Mouse (Mus musculus) heart, adult 2 months (tissue): Measurements from ENCODE around the gene Patl1. TPM values are rescaled to one million over a fixed set of nuclear protein-coding genes. Genes with fewer than 3 reads are reported as not detected.

Source experiments
- DNase-seq, 2 experiments: peaks; one replicate each; pipeline ENCODE4 v3.0.0; 2021
- H3K27ac ChIP-seq: fragments of 200-600 bp; 2 replicates; pipeline ENCODE4 v1.8.1; 2022
- H3K27me3 ChIP-seq: fragments of 200-500 bp; 2 replicates; pipeline ENCODE4 v1.6.1; 2012; ENCODE audit warnings: mild to moderate bottlenecking, low read length, inconsistent platforms, mixed read lengths; ENCODE audit not compliant: control insufficient read depth, insufficient read depth
- H3K36me3 ChIP-seq: fragments of 200-500 bp; 2 replicates; pipeline ENCODE4 v1.6.1; 2012; ENCODE audit warnings: low read length, inconsistent platforms; ENCODE audit not compliant: control insufficient read depth, insufficient read depth
- H3K4me1 ChIP-seq: fragments of 200-500 bp; 2 replicates; pipeline ENCODE4 v1.6.1; 2011; ENCODE audit warnings: low read length; ENCODE audit not compliant: control insufficient read depth, insufficient read depth
- H3K4me3 ChIP-seq: fragments of 200-600 bp; 2 replicates; pipeline ENCODE4 v1.8.1; 2022
- H3K79me2 ChIP-seq: fragments of 200-500 bp; replicated peaks from 2 replicates; pipeline ENCODE4 v1.6.1; 2012; ENCODE audit warnings: mild to moderate bottlenecking, inconsistent platforms, low read length, moderate library complexity, mixed read lengths; ENCODE audit not compliant: control insufficient read depth, insufficient read depth
- H3K9ac ChIP-seq: fragments of 200-500 bp; 2 replicates; pipeline ENCODE4 v1.6.1; 2012; ENCODE audit warnings: low read depth, mild to moderate bottlenecking, control low read depth, inconsistent platforms, low read length, mixed read lengths
- CTCF ChIP-seq: fragments of 200-600 bp; IDR thresholded peaks from 2 replicates; pipeline ENCODE4 v1.8.1; 2022; ENCODE audit warnings: antibody characterized with exemption, mild to moderate bottlenecking, moderate library complexity
- EP300 ChIP-seq: fragments of 200-500 bp; IDR thresholded peaks from 2 replicates; pipeline ENCODE4 v1.6.1; 2011; ENCODE audit warnings: low read depth, low read length, control low read depth; ENCODE audit not compliant: insufficient read depth
- POLR2A ChIP-seq: fragments of 200-500 bp; IDR thresholded peaks from 2 replicates; pipeline ENCODE4 v1.6.1; 2011; ENCODE audit warnings: mild to moderate bottlenecking, low read depth, low read length, control low read depth; ENCODE audit not compliant: insufficient read depth
- WGBS: fragments of 180-500 bp; shearing (Covaris S2); methylation state at CpG from one replicate; pipeline ENCODE4 v1.1.7; 2018; 5-methylcytosine and 5-hydroxymethylcytosine counted together
- intact Hi-C: fragments of 180-260 bp; cut with DNase I; formaldehyde crosslinking; loops from one replicate; pipeline ENCODE4 v1.15.1; 2025
- microRNA-seq, 2 experiments: library from miRNA; unstranded; fragments of <30 nt; microRNA quantifications; one replicate each; pipeline ENCODE4 v1.2.0; 2021
- polyA plus RNA-seq: library from polyadenylated mRNA; depleted of rRNA; stranded (reverse); fragments of >200 nt; gene quantifications from 2 replicates; pipeline ENCODE4 v1.2.3, GENCODE M21; 2012; rRNA removed
- total RNA-seq, 2 experiments: library from RNA; stranded (reverse); gene quantifications; 2 replicates each; pipeline ENCODE4 v1.2.3; 2021

Patl1 gene
- total and polyA plus RNA-seq, 3 experiments: 19.3 to 32.7 (median 28.6) TPM

DNA sequence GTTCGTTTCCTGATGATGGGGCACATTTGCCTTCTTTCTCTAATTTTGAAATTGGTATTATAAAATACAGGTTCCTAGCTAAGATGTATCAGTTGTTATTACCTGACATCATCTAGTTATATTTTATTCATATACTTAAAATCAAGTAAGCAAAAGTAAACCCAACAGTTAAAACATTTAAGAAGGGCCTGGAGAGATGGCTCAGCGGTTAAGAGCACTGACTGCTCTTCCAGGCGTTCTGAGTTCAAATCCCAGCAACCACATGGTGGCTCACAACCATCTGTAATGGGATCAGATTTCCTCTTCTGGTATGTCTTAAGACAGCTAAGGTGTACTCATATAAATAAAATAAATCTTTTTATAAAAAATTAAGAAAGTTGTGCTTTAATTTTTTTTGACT, 75.6 kb downstream of the Patl1 start:
- H3K4me1 ChIP-seq: no peaks in the 10 kb centered on the region; the same call in 1 of the 2 replicates
- no peaks in the 10 kb centered on the region for H3K79me2 ChIP-seq
- no peak overlapping the region for H3K4me3 ChIP-seq
- no peak for DNase-seq
- no peak overlapping the region for H3K27ac ChIP-seq
- no peak for TF ChIP-seq POLR2A
- TF ChIP-seq EP300: no peak
- TF ChIP-seq CTCF: no peak
- H3K27me3 ChIP-seq: no peaks in the 10 kb centered on the region
- 85% methylated on average over 3 of the region's 3 CpGs for WGBS
- H3K9ac ChIP-seq: no peak overlapping the region
- H3K36me3 ChIP-seq: peaks cover 12% of the 10 kb centered on the region
- intact Hi-C loops: no loop called here

DNA sequence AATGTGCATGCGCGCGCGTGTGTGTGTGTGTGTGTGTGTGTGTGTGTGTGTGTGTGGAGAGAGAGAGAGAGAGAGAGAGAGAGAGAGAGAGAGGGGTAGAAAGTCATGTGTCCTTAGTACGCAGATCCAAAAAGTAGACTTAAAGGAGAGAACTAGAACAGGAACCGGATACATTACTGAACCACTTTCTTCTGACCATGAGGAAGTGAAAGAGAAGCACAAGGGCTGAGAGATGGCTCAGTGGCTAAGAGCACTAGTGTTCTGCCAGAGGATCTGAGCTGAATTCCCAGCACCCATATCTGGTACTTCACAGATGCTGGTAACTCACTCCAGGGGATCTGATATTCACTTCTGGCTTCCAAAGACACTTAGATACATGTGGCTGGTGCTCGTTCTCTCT, 77.1 kb downstream of the Patl1 start:
- Histone ChIP-seq H3K4me1 (peaks cover 1% of the 10 kb centered on the region), H3K36me3 (peaks cover 12% of the 10 kb centered on the region), H3K4me3 (no peak overlapping the region), H3K9ac (no peak overlapping the region), H3K27ac (no peak overlapping the region), H3K27me3 (no peaks in the 10 kb centered on the region), H3K79me2 (no peaks in the 10 kb centered on the region)
- intact Hi-C loops: no loop called here
- no peak for DNase-seq
- no peak for TF ChIP-seq CTCF
- no peak for TF ChIP-seq POLR2A
- no peak for TF ChIP-seq EP300
- WGBS: 95% methylated on average over 7 of the region's 7 CpGs

DNA sequence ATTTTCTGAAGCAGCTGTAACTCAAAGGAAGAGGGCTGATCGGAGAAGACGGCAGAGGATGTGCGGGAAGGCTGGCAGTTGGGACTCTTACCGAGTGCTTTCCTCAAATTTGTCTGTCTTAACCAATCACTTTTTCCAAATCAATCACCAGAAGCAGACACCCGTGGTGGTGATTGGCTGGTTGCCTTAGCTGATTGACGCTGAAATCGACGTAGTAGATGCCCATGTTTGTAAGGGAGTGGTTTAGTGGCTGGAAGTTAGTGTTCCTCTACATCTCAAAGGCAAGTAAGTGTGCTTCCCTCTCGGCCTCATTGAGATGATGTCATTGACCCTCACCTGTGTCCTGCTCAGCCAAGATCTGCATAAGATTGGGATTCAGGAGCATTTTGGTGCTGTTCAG, 79.8 kb downstream of the Patl1 start:
- intact Hi-C loops: no loop called here
- H3K4me1 ChIP-seq: peaks cover 3% of the 10 kb centered on the region
- WGBS: 88% methylated on average over 9 of the region's 9 CpGs
- TF ChIP-seq EP300: no peak
- TF ChIP-seq CTCF: no peak
- no peak for TF ChIP-seq POLR2A
- H3K27ac ChIP-seq: no peak overlapping the region
- no peak overlapping the region for H3K4me3 ChIP-seq
- H3K9ac ChIP-seq: no peak overlapping the region
- H3K27me3 ChIP-seq: no peaks in the 10 kb centered on the region
- DNase-seq: no peak
- no peaks in the 10 kb centered on the region for H3K79me2 ChIP-seq
- H3K36me3 ChIP-seq: peaks cover 21% of the 10 kb centered on the region

DNA sequence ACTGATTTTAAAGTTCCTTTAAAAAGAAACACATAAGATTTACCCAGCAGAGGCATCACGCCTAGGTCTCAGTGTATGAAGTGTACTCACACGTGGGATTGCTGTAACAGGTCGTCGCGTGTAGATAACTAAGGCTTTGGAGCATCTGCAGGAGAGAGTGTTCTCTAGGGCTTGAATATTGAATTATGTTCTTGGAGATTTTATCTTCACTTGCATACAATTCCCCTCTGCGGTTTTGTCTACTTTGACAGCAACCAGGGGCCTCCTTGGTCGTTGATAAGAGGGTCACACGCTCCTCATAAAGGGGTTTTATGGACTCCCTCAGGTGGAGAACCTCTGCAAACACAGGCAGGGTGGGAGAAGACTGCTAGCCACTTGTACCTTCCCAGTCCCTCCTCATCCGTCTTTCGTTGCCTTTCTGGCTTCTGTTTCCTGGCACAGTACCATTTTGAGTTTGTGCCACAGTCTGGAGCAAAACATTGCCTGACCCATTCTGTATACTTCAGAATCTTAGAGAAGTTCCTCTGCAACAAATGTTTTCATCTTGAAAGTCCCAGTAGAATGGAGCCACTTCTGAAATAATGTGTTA, 80.3 kb downstream of the Patl1 start:
- TF ChIP-seq EP300 (no peak), POLR2A (no peak), CTCF (no peak)
- WGBS: 73% methylated on average over 10 of the region's 10 CpGs
- intact Hi-C loops: no loop called here
- peaks cover 21% of the 10 kb centered on the region for H3K36me3 ChIP-seq
- no peaks in the 10 kb centered on the region for H3K27me3 ChIP-seq
- H3K4me3 ChIP-seq: no peak overlapping the region
- H3K79me2 ChIP-seq: no peaks in the 10 kb centered on the region
- H3K27ac ChIP-seq: no peak overlapping the region
- peaks cover 3% of the 10 kb centered on the region for H3K4me1 ChIP-seq
- H3K9ac ChIP-seq: no peak overlapping the region
- DNase-seq: no peak

Small RNA genes lying within 50 kb of the gene (microRNA-seq; reads per million reads assigned to microRNA genes)
- gene Mir6994: 0.56 to 1.5 reads per million in 2 experiments

Other genes with a start within 250 kb of the Patl1 start
- gene Oosp1, start 221.2 kb upstream of the Patl1 start, total RNA-seq: not detected
- gene Oosp1, start 221.2 kb upstream of the Patl1 start, polyA plus RNA-seq: not detected in 2 replicates
- not detected for gene Oosp3, start 215.3 kb upstream of the Patl1 start, total RNA-seq
- not detected in 2 replicates for gene Oosp3, start 215.3 kb upstream of the Patl1 start, polyA plus RNA-seq
- gene Gif, start 164.8 kb upstream of the Patl1 start, total RNA-seq: not detected
- not detected in 2 replicates for gene Gif, start 164.8 kb upstream of the Patl1 start, polyA plus RNA-seq
- gene Mrpl16, start 142.0 kb upstream of the Patl1 start, total RNA-seq: 100 to 1,000 TPM in 1 of 2 experiments, 10 to 100 TPM in 1; 99.5 to 109 TPM
- 41.8 and 58.7 TPM in 2 replicates for gene Mrpl16, start 142.0 kb upstream of the Patl1 start, polyA plus RNA-seq
- 1 to 10 TPM; 3.6 to 3.9 TPM for gene Stx3, start 93.0 kb upstream of the Patl1 start, total RNA-seq
- gene Stx3, start 93.0 kb upstream of the Patl1 start, polyA plus RNA-seq: 3.9 and 6.1 TPM in 2 replicates
- not detected for gene Olfr1417, start 73.2 kb upstream of the Patl1 start, total RNA-seq
- not detected in 2 replicates for gene Olfr1417, start 73.2 kb upstream of the Patl1 start, polyA plus RNA-seq
- gene Olfr1418, start 51.3 kb upstream of the Patl1 start, total RNA-seq: not detected
- not detected in 2 replicates for gene Olfr1418, start 51.3 kb upstream of the Patl1 start, polyA plus RNA-seq
- gene Olfr1419, start 37.3 kb upstream of the Patl1 start, total RNA-seq: not detected
- not detected in 2 replicates for gene Olfr1419, start 37.3 kb upstream of the Patl1 start, polyA plus RNA-seq
- not detected for gene Olfr1420, start 25.8 kb upstream of the Patl1 start, total RNA-seq
- not detected in 2 replicates for gene Olfr1420, start 25.8 kb upstream of the Patl1 start, polyA plus RNA-seq
- 10 to 100 TPM; 81.7 to 95.1 TPM for gene Osbp, start 53.5 kb downstream of the Patl1 start, total RNA-seq
- 33.8 and 57.2 TPM in 2 replicates for gene Osbp, start 53.5 kb downstream of the Patl1 start, polyA plus RNA-seq
- not detected for gene Olfr1423, start 128.9 kb downstream of the Patl1 start, total RNA-seq
- gene Olfr1423, start 128.9 kb downstream of the Patl1 start, polyA plus RNA-seq: not detected in 2 replicates
- not detected for gene Olfr1424, start 150.3 kb downstream of the Patl1 start, total RNA-seq
- not detected in 2 replicates for gene Olfr1424, start 150.3 kb downstream of the Patl1 start, polyA plus RNA-seq
- not detected for gene Olfr1425, start 165.3 kb downstream of the Patl1 start, total RNA-seq
- not detected in 2 replicates for gene Olfr1425, start 165.3 kb downstream of the Patl1 start, polyA plus RNA-seq
- gene Olfr1426, start 179.6 kb downstream of the Patl1 start, total RNA-seq: not detected
- gene Olfr1426, start 179.6 kb downstream of the Patl1 start, polyA plus RNA-seq: not detected in 2 replicates
- not detected for gene Olfr1427, start 190.9 kb downstream of the Patl1 start, total RNA-seq
- not detected in 2 replicates for gene Olfr1427, start 190.9 kb downstream of the Patl1 start, polyA plus RNA-seq
- gene Olfr1428, start 203.5 kb downstream of the Patl1 start, total RNA-seq: not detected
- gene Olfr1428, start 203.5 kb downstream of the Patl1 start, polyA plus RNA-seq: not detected in 2 replicates
- gene Olfr76, start 210.8 kb downstream of the Patl1 start, total RNA-seq: not detected
- gene Olfr76, start 210.8 kb downstream of the Patl1 start, polyA plus RNA-seq: not detected in 2 replicates